Mouse (Mus musculus): Measurements from ENCODE around the gene Eras. TPM values are rescaled to one million over a fixed set of nuclear protein-coding genes. Genes with fewer than 3 reads are reported as not detected.

Eras gene
- polyA plus RNA-seq, 1 experiment from 2014 or later: not detected

DNA sequence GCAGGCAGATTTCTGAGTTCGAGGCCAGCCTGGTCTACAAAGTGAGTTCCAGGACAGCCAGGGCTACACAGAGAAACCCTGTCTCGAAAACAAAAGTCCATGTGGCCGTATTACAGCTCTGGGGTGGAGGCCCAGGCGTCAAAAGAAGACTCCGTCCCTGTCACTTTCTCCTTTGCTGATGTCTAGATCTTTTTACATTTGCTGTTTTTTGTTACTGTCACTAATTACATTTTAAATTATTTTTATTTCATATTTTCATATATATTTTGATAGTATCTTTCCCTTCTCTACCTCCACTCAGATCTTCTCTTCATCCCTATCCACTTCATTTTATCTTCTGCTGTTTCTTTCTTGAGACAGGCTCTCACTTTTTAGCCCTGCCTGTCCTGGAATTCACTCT lies 20.7 kb downstream of the Eras start, which contains the start of gene Gm10491:
Gm10491 (minus strand) TSS at position 101 of the 400 bp plus-strand sequence.
- ChIA-PET POLR2A (no interaction called here), CTCF (no interaction called here)
- ATAC-seq (no peak), DNase-seq (ENCODE audit: low read depth, low spot score) (no peak)
- no peak for TF ChIP-seq CTCF (IDR thresholded peaks at IDR 0.05)
- H3K27me3 ChIP-seq: no peaks in the 10 kb centered on the region
- in situ Hi-C loops (cut with MboI; ENCODE audit: low pct_unique_long_range_greater_than_20kb): no loop called here

DNA sequence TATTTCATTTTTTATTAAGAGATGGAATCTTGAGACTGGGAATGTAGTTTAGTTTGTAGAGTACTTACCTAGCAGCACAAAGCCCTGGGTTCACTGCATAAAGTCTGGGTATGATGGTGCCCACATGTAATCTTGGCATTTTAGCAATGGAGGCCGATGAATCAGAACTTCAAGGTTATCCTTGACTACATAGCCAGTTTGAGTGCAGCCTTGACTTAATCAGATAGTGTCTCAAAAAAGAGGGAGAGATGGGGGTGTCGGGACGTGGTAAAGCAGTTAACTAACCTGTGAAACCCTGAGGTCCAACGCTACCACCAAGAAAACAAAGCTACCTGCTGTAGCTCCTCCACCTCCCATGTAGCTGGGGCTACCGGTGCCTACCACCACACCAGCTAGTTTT lies 24.0 kb downstream of the Eras start:
- ATAC-seq (no peak), DNase-seq (ENCODE audit: low read depth, low spot score) (no peak)
- ChIA-PET CTCF (no interaction called here), POLR2A (no interaction called here)
- no peaks in the 10 kb centered on the region for H3K27me3 ChIP-seq
- in situ Hi-C loops (cut with MboI; ENCODE audit: low pct_unique_long_range_greater_than_20kb): no loop called here
- TF ChIP-seq CTCF (IDR thresholded peaks at IDR 0.05): no peak

DNA sequence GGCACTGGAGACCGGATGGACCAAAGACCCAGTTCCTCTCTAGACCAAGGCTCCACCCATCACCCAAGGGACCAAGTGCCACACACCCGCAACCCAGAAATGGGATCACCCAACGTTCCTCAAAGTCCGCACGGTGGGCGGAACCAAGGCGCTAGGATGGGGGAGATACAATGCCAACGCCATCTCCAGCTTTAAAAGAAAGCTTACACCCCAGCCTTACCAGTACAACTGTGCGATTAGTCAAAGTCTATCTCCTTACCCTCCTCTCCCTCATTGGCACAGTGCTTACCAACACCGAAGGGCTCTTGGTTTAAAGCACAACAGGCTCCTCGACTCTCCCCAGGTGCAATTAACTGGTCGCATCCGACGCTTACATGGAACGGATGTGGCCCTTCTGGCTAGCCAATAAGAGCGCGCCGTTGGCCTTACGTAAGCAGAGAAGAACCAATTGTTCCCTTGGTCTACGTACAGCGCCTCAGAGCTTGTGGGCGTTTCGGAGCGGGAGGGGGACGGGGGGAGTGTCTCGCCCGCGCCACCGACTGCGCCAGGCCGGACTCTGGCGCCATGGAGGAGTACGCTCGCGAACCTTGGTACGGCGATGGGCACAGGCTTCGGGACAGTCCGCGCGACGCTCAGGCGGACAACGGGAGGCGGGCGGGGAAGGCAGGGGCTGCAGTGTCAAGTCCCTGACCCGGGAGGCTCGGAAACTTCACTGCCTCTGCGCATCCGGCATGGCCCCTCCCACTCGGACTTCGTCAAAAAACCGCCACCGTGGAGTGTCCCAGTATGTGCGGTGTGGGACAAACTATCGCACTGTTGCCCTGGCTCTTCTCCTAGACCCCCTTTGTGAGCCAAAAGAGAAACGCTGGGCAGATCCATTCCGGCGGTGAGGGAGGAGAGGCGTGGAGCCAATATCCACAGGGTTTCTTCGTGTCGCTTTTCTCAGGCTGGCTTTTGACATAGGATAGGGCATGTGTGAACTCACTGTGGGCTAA lies 29.2 kb downstream of the Eras start, which contains the start of the genes Pqbp1 and Timm17b:
Pqbp1 (minus strand) TSS at position 390 of the 995 bp plus-strand sequence.
Timm17b (plus strand) TSS at position 478 of the 995 bp plus-strand sequence.
- TF ChIP-seq CTCF (IDR thresholded peaks at IDR 0.05): no peak

DNA sequence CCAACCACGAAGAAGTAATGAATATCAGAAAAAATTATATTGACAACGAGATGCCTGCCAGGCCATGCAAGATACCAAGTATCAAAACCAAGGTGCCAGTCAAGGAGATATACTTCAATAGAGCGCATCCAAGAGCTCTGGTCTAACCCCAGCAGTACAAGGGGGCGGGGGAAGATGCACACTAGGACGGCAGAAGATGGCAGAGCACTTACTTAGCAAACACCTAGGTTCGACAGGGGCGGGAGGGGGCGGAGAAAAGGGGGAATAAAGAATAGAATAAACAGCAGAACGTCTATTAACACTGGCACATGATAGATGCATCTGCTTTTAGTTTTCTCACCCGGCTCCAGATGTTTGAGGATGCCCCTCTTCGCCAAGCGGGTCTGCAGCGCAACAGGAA lies 30.2 kb downstream of the Eras start:
- TF ChIP-seq CTCF (IDR thresholded peaks at IDR 0.05): no peak
- CTCF ChIA-PET: no interaction called here
- POLR2A ChIA-PET: interaction anchor here (1.1 to 1.7 kb wide), 2 partner anchors 14 to 44 kb away, joined by 3 to 7 read pairs; partner anchors contain the start of gene Slc35a2
- DNase-seq (ENCODE audit: low read depth, low spot score): no peak
- ATAC-seq: no peak
- no peaks in the 10 kb centered on the region for H3K27me3 ChIP-seq
- in situ Hi-C loops (cut with MboI; ENCODE audit: low pct_unique_long_range_greater_than_20kb): no loop called here

More for the DNA sequence above, 29.2 kb downstream of the Eras start, which contains the start of the genes Pqbp1 and Timm17b:
- CTCF ChIA-PET: no interaction called here
- DNase-seq (ENCODE audit: low read depth, low spot score): peak; percentile 57
- in situ Hi-C loops (cut with MboI; ENCODE audit: low pct_unique_long_range_greater_than_20kb): no loop called here
- peak; percentile 97 for ATAC-seq
- H3K27me3 ChIP-seq: no peaks in the 10 kb centered on the region
- POLR2A ChIA-PET: interaction anchor here (0.6 to 1.7 kb wide), 3 partner anchors 14 to 96 kb away, joined by 3 to 7 read pairs (median 4); partner anchors contain the start of gene Slc35a2

DNA sequence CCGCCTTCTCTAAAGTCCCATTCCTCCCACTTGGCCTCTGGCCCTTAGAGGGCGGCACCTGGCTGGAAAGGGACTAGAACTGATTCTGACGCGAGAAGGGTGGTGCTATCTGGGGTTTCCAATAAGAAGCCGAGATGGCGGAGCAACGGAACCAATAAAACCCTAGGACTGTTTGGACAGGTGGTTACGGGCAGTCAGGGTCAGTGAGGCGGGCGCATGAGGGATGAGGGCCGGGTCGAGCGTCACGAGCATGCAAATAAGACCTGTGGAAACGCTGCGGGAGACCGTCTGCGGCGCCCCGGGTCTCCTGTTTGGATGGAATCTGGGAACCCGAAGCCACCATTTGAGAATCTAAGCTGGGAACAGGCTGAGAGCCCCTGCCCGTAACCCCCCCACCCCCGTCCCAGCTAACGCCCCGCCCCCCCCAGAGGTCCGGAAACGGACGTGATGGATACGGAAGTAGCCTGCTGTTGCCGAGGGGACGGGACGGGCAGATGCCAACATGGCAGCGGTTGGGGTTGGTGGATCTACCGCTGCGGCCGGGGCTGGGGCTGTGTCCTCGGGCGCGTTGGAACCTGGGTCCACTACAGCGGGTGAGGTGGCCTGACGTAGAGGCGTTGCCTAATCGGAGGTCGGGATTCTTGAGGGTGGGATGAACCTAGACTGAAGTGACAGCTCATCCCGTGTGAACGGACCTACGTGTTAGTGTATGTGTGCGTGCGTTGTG lies 44.4 kb downstream of the Eras start, which contains the start of gene Slc35a2:
Slc35a2 (plus strand) TSS at position 188 of the 727 bp plus-strand sequence.
- in situ Hi-C loops (cut with MboI; ENCODE audit: low pct_unique_long_range_greater_than_20kb): no loop called here
- CTCF ChIA-PET: no interaction called here
- TF ChIP-seq CTCF (IDR thresholded peaks at IDR 0.05): no peak
- H3K27me3 ChIP-seq: peaks cover 3% of the 10 kb centered on the region
- POLR2A ChIA-PET: interaction anchor here (2.3 kb wide), 1 partner anchor 15 kb away, joined by 7 read pairs; the partner anchor contains the start of genes Pqbp1 and Timm17b
- no peak for DNase-seq (ENCODE audit: low read depth, low spot score)
- ATAC-seq: peak; percentile 68

DNA sequence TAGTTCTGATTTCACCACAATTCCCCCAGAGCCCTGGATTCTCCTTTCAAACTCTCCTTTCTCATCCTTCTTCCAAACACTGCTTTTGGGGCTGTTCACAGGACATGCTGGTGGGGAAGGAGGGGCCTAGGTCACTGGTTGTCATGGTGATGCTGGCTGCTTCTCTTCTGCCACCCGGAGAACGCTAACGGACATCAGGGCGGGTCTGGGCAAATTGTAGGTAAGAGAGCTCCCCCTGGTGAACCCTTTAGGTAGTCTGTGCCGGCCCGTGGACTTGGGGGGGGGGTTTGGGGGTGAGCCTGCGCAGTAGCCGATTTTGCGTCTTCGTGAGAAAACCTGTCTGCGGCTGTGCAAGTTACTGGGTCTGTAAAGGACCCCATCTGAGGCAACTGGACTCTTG lies 48.6 kb downstream of the Eras start:
- in situ Hi-C loops (cut with MboI; ENCODE audit: low pct_unique_long_range_greater_than_20kb): no loop called here
- DNase-seq (ENCODE audit: low read depth, low spot score): no peak
- peaks cover 6% of the 10 kb centered on the region for H3K27me3 ChIP-seq
- POLR2A ChIA-PET: interaction anchor here (1.1 kb wide), 1 partner anchor 50 kb away, joined by 3 read pairs; no protein-coding TSS in a partner anchor
- peak; percentile 32 for ATAC-seq
- CTCF ChIA-PET: no interaction called here
- no peak for TF ChIP-seq CTCF (IDR thresholded peaks at IDR 0.05)

DNA sequence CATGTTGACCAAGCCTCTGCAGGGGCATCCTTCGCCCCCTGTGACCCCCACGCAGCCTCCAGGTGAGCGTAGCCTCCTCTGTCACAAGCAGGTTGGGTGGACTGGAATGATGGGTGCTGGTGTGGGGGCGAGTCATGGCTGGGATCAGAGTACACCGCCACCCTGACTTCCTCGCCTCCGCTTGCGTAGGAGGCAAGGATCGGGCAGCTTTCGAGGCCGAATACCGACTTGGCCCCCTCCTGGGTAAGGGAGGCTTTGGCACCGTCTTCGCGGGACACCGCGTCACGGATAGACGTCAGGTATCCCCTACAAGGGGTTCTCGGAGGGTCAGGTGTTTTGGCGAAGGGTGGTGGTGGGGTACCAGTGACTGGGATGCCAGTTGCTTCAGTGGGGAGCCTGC lies 49.9 kb downstream of the Eras start:
- DNase-seq (ENCODE audit: low read depth, low spot score) (no peak), ATAC-seq (peak; percentile 27)
- TF ChIP-seq CTCF (IDR thresholded peaks at IDR 0.05): no peak
- ChIA-PET CTCF (no interaction called here), POLR2A (no interaction called here)
- in situ Hi-C loops (cut with MboI; ENCODE audit: low pct_unique_long_range_greater_than_20kb): no loop called here
- peaks cover 6% of the 10 kb centered on the region for H3K27me3 ChIP-seq

DNA sequence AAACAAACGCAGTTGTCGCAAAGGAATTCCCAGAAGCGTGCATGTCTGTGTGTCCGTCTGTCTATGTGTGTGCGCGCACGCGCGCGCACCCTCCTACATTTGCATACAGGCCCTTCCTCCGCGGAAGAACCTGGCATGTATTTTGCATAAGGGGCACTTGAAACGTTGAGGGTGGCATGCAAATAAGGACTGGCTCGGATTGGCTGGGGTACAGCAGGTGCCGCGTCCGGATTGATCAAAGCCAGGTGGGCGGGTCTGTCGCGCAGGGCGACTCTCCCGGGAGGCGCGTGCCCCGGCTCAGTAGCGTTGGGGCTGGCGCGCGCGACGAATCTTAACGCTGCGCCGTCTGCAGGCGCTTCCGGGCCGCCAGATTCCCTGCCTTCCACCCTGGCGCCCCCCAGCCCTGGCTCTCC lies 50.4 kb downstream of the Eras start, which contains the start of gene Pim2:
Pim2 (plus strand) TSS at position 256 of the 413 bp plus-strand sequence.
- TF ChIP-seq CTCF (IDR thresholded peaks at IDR 0.05): no peak
- CTCF ChIA-PET: no interaction called here
- ATAC-seq: peak; percentile 87
- in situ Hi-C loops (cut with MboI; ENCODE audit: low pct_unique_long_range_greater_than_20kb): no loop called here
- POLR2A ChIA-PET: no interaction called here
- H3K27me3 ChIP-seq: peaks cover 6% of the 10 kb centered on the region
- peak; percentile 47 for DNase-seq (ENCODE audit: low read depth, low spot score)

Other genes starting within 250 kb of the Eras start
- gene Magix, start 247.4 kb downstream of the Eras start, polyA plus RNA-seq (2021): 0.06 TPM
- 36.4 TPM for gene Gpkow, start 231.5 kb downstream of the Eras start, polyA plus RNA-seq (2021)
- gene Wdr45, start 214.3 kb downstream of the Eras start, polyA plus RNA-seq (2021): 53.9 TPM
- gene Gm45208, start 206.4 kb downstream of the Eras start, polyA plus RNA-seq (2021): not detected
- gene Praf2, start 200.2 kb downstream of the Eras start, polyA plus RNA-seq (2021): 58.7 TPM
- 19.6 TPM for gene Ccdc120, start 177.7 kb downstream of the Eras start, polyA plus RNA-seq (2021)
- gene Tfe3, start 166.0 kb downstream of the Eras start, polyA plus RNA-seq (2021): 53.5 TPM
- gene Gripap1, start 138.8 kb downstream of the Eras start, polyA plus RNA-seq (2021): 63.2 TPM
- gene Kcnd1, start 106.3 kb downstream of the Eras start, polyA plus RNA-seq (2021): 4.5 TPM
- gene Otud5, start 87.2 kb downstream of the Eras start, polyA plus RNA-seq (2021): 83.0 TPM
- 11.6 TPM for gene Pim2, start 50.3 kb downstream of the Eras start, polyA plus RNA-seq (2021)
- 52.7 TPM for gene Slc35a2, start 44.6 kb downstream of the Eras start, polyA plus RNA-seq (2021)
- 71.3 TPM for gene Pqbp1, start 29.3 kb downstream of the Eras start, polyA plus RNA-seq (2021)
- 57.1 TPM for gene Timm17b, start 29.2 kb downstream of the Eras start, polyA plus RNA-seq (2021)
- not detected for gene Gm10491, start 20.8 kb downstream of the Eras start, polyA plus RNA-seq (2021)
- not detected for gene Gm10490, start 19.1 kb downstream of the Eras start, polyA plus RNA-seq (2021)
- gene Pcsk1n, start 8.8 kb downstream of the Eras start, polyA plus RNA-seq (2021): not detected
- 159 TPM for gene Hdac6, start 19.3 kb upstream of the Eras start, polyA plus RNA-seq (2021)
- not detected for gene Gata1, start 49.5 kb upstream of the Eras start, polyA plus RNA-seq (2021)
- gene Glod5, start 89.9 kb upstream of the Eras start, polyA plus RNA-seq (2021): 3.2 TPM
- gene Suv39h1, start 146.2 kb upstream of the Eras start, polyA plus RNA-seq (2021): 31.9 TPM
- 0.10 TPM for gene Was, start 161.9 kb upstream of the Eras start, polyA plus RNA-seq (2021)
- gene Wdr13, start 204.3 kb upstream of the Eras start, polyA plus RNA-seq (2021): 66.1 TPM
- gene Rbm3, start 217.3 kb upstream of the Eras start, polyA plus RNA-seq (2021): 255 TPM
- 15.5 TPM for gene Tbc1d25, start 247.6 kb upstream of the Eras start, polyA plus RNA-seq (2021)